ENCODE assay signal across 8 mouse cellular contexts in the genomic region with DNA sequence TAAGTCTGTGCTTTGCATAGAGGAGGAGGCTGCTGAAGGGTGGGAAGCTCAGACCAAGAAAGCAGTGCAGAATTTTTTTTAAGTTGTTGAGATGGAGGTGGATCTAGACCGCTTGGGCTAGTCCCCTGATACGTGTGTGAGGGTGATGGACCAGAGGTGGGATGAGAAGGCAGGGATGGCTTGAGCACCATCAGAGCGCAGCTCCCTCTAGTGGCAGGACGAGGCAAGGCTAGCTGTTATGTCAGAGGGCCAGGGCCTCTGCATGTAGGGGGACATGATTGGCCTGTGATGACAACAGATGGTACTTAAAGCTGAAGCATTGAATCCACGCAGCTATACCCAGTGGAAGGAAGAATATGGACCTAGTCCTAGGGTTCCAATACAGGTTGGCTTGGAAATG. TPM values are rescaled to one million over a fixed set of nuclear protein-coding genes. Genes with fewer than 3 reads are reported as not detected.
A peak's percentile ranks its signal among the peaks of the same experiment; 100 is the strongest.
DNase-seq lines count a peak whose midpoint lies in the region; ATAC-seq and TF ChIP-seq lines count a peak whose summit lies in the region.

No protein-coding gene starts in this region.

- H3K4me3 ChIP-seq in hindbrain, embryonic 10.5 days = no peak overlapping the region
- no peak overlapping the region for H3K4me3 ChIP-seq in hindbrain, embryonic 14.5 days (replicated peaks; ENCODE audit: low read length)
- H3K4me3 ChIP-seq in E14TG2a.4 (replicated peaks; ENCODE audit: low read length) = no peak overlapping the region
- H3K4me3 ChIP-seq in kidney, embryonic 15.5 days (replicated peaks) = no peak overlapping the region
- no peak overlapping the region for H3K4me3 ChIP-seq in intestine, embryonic 16.5 days (ENCODE audit: low read length)

- H3K4me2 ChIP-seq in hindbrain, embryonic 14.5 days (replicated peaks) = no peak overlapping the region
- no peak overlapping the region for H3K4me2 ChIP-seq in kidney, embryonic 15.5 days
- no peak overlapping the region for H3K4me2 ChIP-seq in intestine, embryonic 16.5 days (ENCODE audit: low read depth, low read length)

- 0 out of 2 replicates have a peak, but pooled peaks cover 4% of the 10 kb centered on the region for H3K9me3 ChIP-seq in hindbrain, embryonic 10.5 days
- no peaks in the 10 kb centered on the region for H3K9me3 ChIP-seq in hindbrain, embryonic 14.5 days (ENCODE audit: control insufficient read depth, low read length)
- H3K9me3 ChIP-seq in E14TG2a.4 (ENCODE audit: low read length) = no peaks in the 10 kb centered on the region
- H3K9me3 ChIP-seq in kidney, embryonic 15.5 days (replicated peaks) = no peaks in the 10 kb centered on the region
- H3K9me3 ChIP-seq in intestine, embryonic 16.5 days (ENCODE audit: control insufficient read depth, low read length) = no peaks in the 10 kb centered on the region

- WGBS in hindbrain, embryonic 10.5 days = 51% methylated on average over 5 of the region's 5 CpGs
- WGBS in hindbrain, embryonic 14.5 days = 51% methylated on average over 5 of the region's 5 CpGs
- WGBS in kidney, embryonic 15.5 days = 63% methylated on average over 5 of the region's 5 CpGs
- WGBS in intestine, embryonic 16.5 days = 64% methylated on average over 5 of the region's 5 CpGs

- H3K4me1 ChIP-seq in hindbrain, embryonic 10.5 days (replicated peaks) = peaks cover 7% of the 10 kb centered on the region
- no peaks in the 10 kb centered on the region for H3K4me1 ChIP-seq in hindbrain, embryonic 14.5 days (replicated peaks; ENCODE audit: control insufficient read depth, insufficient read depth, low read length)
- H3K4me1 ChIP-seq in E14TG2a.4 (replicated peaks; ENCODE audit: low read depth, low read length) = peaks cover 27% of the 10 kb centered on the region
- H3K4me1 ChIP-seq in kidney, embryonic 15.5 days = peaks cover 41% of the 10 kb centered on the region
- H3K4me1 ChIP-seq in intestine, embryonic 16.5 days (ENCODE audit: control insufficient read depth, insufficient read depth, low read length) = peaks cover 18% of the 10 kb centered on the region

- peak; percentile 42 for DNase-seq in hindbrain, embryonic 10.5 days (ENCODE audit: low spot score)
- no peak for DNase-seq in hindbrain, embryonic 14.5 days (ENCODE audit: low spot score)
- DNase-seq in adrenal gland, postnatal 25 days = peak; percentile 33
- DNase-seq in left cerebral cortex, postnatal 10 days (ENCODE audit: extremely low spot score in 1 of 2, low spot score in 2 of 2) = no peak

- no peak for ATAC-seq in hindbrain, embryonic 14.5 days (ENCODE audit: low FRiP score)
- no peak for ATAC-seq in kidney, embryonic 15.5 days (replicated peaks; ENCODE audit: low FRiP score)
- ATAC-seq in monocyte, adult 5-6 weeks (replicated peaks; ENCODE audit: insufficient number of reproducible peaks, low FRiP score, low TSS enrichment, poor library complexity, severe bottlenecking) = peak; percentile 63
- ATAC-seq in intestine, embryonic 16.5 days = no peak

- peak; percentile 91 for TF ChIP-seq CTCF in E14TG2a.4 (conservative IDR thresholded peaks at IDR 0.05; ENCODE audit: low read length)

- no peak overlapping the region for H3K27ac ChIP-seq in hindbrain, embryonic 10.5 days
- no peak overlapping the region for H3K27ac ChIP-seq in hindbrain, embryonic 14.5 days
- H3K27ac ChIP-seq in kidney, embryonic 15.5 days = peak overlapping the region; percentile 94
- H3K27ac ChIP-seq in intestine, embryonic 16.5 days (ENCODE audit: low read length) = no peak overlapping the region

- no peaks in the 10 kb centered on the region for H3K27me3 ChIP-seq in hindbrain, embryonic 10.5 days (ENCODE audit: insufficient read depth, poor library complexity, severe bottlenecking)
- H3K27me3 ChIP-seq in hindbrain, embryonic 14.5 days (ENCODE audit: control insufficient read depth, insufficient read depth, low read length) = no peaks in the 10 kb centered on the region
- H3K27me3 ChIP-seq in E14TG2a.4 (ENCODE audit: insufficient read depth, low read length) = no peaks in the 10 kb centered on the region
- no peaks in the 10 kb centered on the region for H3K27me3 ChIP-seq in kidney, embryonic 15.5 days
- H3K27me3 ChIP-seq in intestine, embryonic 16.5 days (replicated peaks; ENCODE audit: control insufficient read depth, insufficient read depth, low read length) = no peaks in the 10 kb centered on the region

- intact Hi-C loops in left cerebral cortex, postnatal 10 days (cut with DNase I) = no loop called here

- no peak overlapping the region for H3K9ac ChIP-seq in hindbrain, embryonic 14.5 days
- no peak overlapping the region for H3K9ac ChIP-seq in kidney, embryonic 15.5 days
- H3K9ac ChIP-seq in intestine, embryonic 16.5 days (ENCODE audit: low read depth, low read length) = no peak overlapping the region

- peaks cover 23% of the 10 kb centered on the region for H3K36me3 ChIP-seq in hindbrain, embryonic 10.5 days
- no peaks in the 10 kb centered on the region; the same call in 1 of the 2 replicates for H3K36me3 ChIP-seq in hindbrain, embryonic 14.5 days (replicated peaks; ENCODE audit: control insufficient read depth, insufficient read depth)
- H3K36me3 ChIP-seq in E14TG2a.4 (ENCODE audit: insufficient read depth, low read length) = peaks cover 25% of the 10 kb centered on the region
- H3K36me3 ChIP-seq in kidney, embryonic 15.5 days = peaks cover 20% of the 10 kb centered on the region
- H3K36me3 ChIP-seq in intestine, embryonic 16.5 days (ENCODE audit: control insufficient read depth, insufficient read depth, low read length) = 0 out of 2 replicates have a peak, but pooled peaks cover 2% of the 10 kb centered on the region

RNA-seq across cellular contexts. Expression of a gene that starts 7.6 kb away (rescaled TPM):
- polyA plus RNA-seq in hindbrain, embryonic 10.5 days (2016; fragmentation: Nextera tagmentation; extraction: Ambion mirVana) = 76.1 and 76.9 TPM in 2 replicates
- polyA plus RNA-seq in hindbrain, embryonic 14.5 days (2014; fragmentation: Nextera tagmentation; extraction: Ambion mirVana) = 63.8 and 68.2 TPM in 2 replicates
- total RNA-seq in adrenal gland, postnatal 25 days (2021) = 68.8 and 77.6 TPM in 2 replicates
- polyA plus RNA-seq in kidney, embryonic 15.5 days (2015; fragmentation: Nextera tagmentation; extraction: Ambion mirVana) = 115 and 117 TPM in 2 replicates
- 41.3 to 56.2 TPM (median 52.8 TPM) in 3 replicates for total RNA-seq in monocyte, adult 5-6 weeks (2017)
- 10 to 100 TPM; 31.8 to 32.4 TPM for total RNA-seq in left cerebral cortex, postnatal 10 days (2021)
- polyA plus RNA-seq in intestine, embryonic 16.5 days (2015; fragmentation: Nextera tagmentation; extraction: Ambion mirVana) = 125 and 135 TPM in 2 replicates

Comparison
In these comparisons a context has a peak if more than half of its experiments do, and no peak if none do; other contexts are left out.
1. DNase-seq: peak in hindbrain, embryonic 10.5 days (single experiment) and adrenal gland, postnatal 25 days (single experiment); none in hindbrain, embryonic 14.5 days (single experiment) and left cerebral cortex, postnatal 10 days (0 of 2).